Mouse (Mus musculus) fibroblast of lung, adult 2 months (primary cell): Measurements from ENCODE around the gene Mrap2.
"Not testable (repeated sequence)": the region's sequence is repeated elsewhere in the genome, so short reads cannot be mapped to it uniquely, and the experiment has no call there.

ENCODE experiments used
- DNase-seq: peaks from one replicate; pipeline ENCODE4 v3.0.0-alpha.2; 2011; ENCODE audit warnings: low read depth

The Mrap2 gene

GRCm38 (mm10) chr9:87144106-87144505, at the start of gene Mrap2:
Mrap2 (plus strand) TSS chr9:87144306.
- DNase-seq, result no peak

- no peak for DNase-seq
Measured at GRCm38 (mm10) chr9:87097989-87098388, 46.1 kb upstream of the Mrap2 start.

GRCm38 (mm10) chr9:87115019-87115418, 29.1 kb upstream of the Mrap2 start:
- DNase-seq, result no peak

- DNase-seq, result no peak
Measured at GRCm38 (mm10) chr9:87115456-87115931, 28.6 kb upstream of the Mrap2 start.

GRCm38 (mm10) chr9:87115978-87116377, 28.1 kb upstream of the Mrap2 start:
- no peak for DNase-seq

GRCm38 (mm10) chr9:87118996-87119395, 25.1 kb upstream of the Mrap2 start:
- no peak for DNase-seq

- DNase-seq, result no peak
Measured at GRCm38 (mm10) chr9:87121956-87122493, 22.1 kb upstream of the Mrap2 start.

GRCm38 (mm10) chr9:87127046-87127445, 17.1 kb upstream of the Mrap2 start:
- not testable (repeated sequence) for DNase-seq

- no peak for DNase-seq
Measured at GRCm38 (mm10) chr9:87135765-87136558, 8.1 kb upstream of the Mrap2 start.

- no peak for DNase-seq
Measured at GRCm38 (mm10) chr9:87143076-87143475, 1.0 kb upstream of the Mrap2 start.

GRCm38 (mm10) chr9:87144532-87144931, 426 bp downstream of the Mrap2 start:
- DNase-seq, result no peak

- no peak for DNase-seq
Measured at GRCm38 (mm10) chr9:87145180-87145579, 1.1 kb downstream of the Mrap2 start.

GRCm38 (mm10) chr9:87145671-87146070, 1.6 kb downstream of the Mrap2 start:
- no peak for DNase-seq

GRCm38 (mm10) chr9:87146400-87146799, 2.3 kb downstream of the Mrap2 start:
- no peak for DNase-seq

- no peak for DNase-seq
Measured at GRCm38 (mm10) chr9:87147927-87148326, 3.8 kb downstream of the Mrap2 start.

- DNase-seq, result no peak
Measured at GRCm38 (mm10) chr9:87152641-87153325, 8.7 kb downstream of the Mrap2 start.

GRCm38 (mm10) chr9:87162559-87162958, 18.5 kb downstream of the Mrap2 start:
- no peak for DNase-seq

GRCm38 (mm10) chr9:87167001-87167830, 23.1 kb downstream of the Mrap2 start:
- DNase-seq, result no peak

GRCm38 (mm10) chr9:87168051-87168450, 23.9 kb downstream of the Mrap2 start:
- DNase-seq, result no peak

- no peak for DNase-seq
Measured at GRCm38 (mm10) chr9:87169144-87169543, 25.0 kb downstream of the Mrap2 start.

- DNase-seq, result no peak
Measured at GRCm38 (mm10) chr9:87170891-87171290, 26.8 kb downstream of the Mrap2 start.

- no peak for DNase-seq
Measured at GRCm38 (mm10) chr9:87171517-87171916, 27.4 kb downstream of the Mrap2 start.
